Mouse (Mus musculus) intestine, postnatal 0 days (tissue): ENCODE results near the gene Fpgs. TPM values are rescaled to one million over a fixed set of nuclear protein-coding genes. Genes with fewer than 3 reads are reported as not detected.
A peak's percentile ranks its signal among the peaks of the same experiment; 100 is the strongest.

Experiments used
- ATAC-seq: fragments of 200-750 bp; cut with Nextera tagmentation; 2 replicates; pipeline ENCODE4 v1.8.0; 2017; ENCODE audit warnings: mild to moderate bottlenecking, moderate TSS enrichment, moderate library complexity
- H3K27ac ChIP-seq: fragments of 300-500 bp; sonication (generic); 2 replicates; pipeline ENCODE4 v1.5.1; 2014; ENCODE audit warnings: mild to moderate bottlenecking, low read depth, low read length, moderate library complexity
- H3K27me3 ChIP-seq: fragments of 300-500 bp; sonication (generic); replicated peaks from 2 replicates; pipeline ENCODE4 v1.6.1; 2014; ENCODE audit warnings: low read length, mixed read lengths; ENCODE audit not compliant: control insufficient read depth, insufficient read depth
- H3K36me3 ChIP-seq: fragments of 300-500 bp; sonication (generic); 2 replicates; pipeline ENCODE4 v1.6.1; 2014; ENCODE audit warnings: mild to moderate bottlenecking, moderate library complexity; ENCODE audit not compliant: control insufficient read depth, insufficient read depth
- H3K4me1 ChIP-seq: fragments of 300-500 bp; sonication (generic); replicated peaks from 2 replicates; pipeline ENCODE4 v1.6.1; 2014; ENCODE audit warnings: antibody characterized with exemption, low read length, mixed read lengths; ENCODE audit not compliant: control insufficient read depth, insufficient read depth
- H3K4me2 ChIP-seq: fragments of 300-500 bp; sonication (generic); replicated peaks from 2 replicates; pipeline ENCODE4 v1.6.1; 2014; ENCODE audit warnings: low read depth, mild to moderate bottlenecking, moderate library complexity
- H3K4me3 ChIP-seq: fragments of 300-500 bp; sonication (generic); 2 replicates; pipeline ENCODE4 v1.5.1; 2014; ENCODE audit warnings: low read depth, low read length
- H3K9ac ChIP-seq: fragments of 300-500 bp; sonication (generic); 2 replicates; pipeline ENCODE4 v1.6.1; 2014; ENCODE audit warnings: mild to moderate bottlenecking, low read depth, low read length
- H3K9me3 ChIP-seq: fragments of 300-500 bp; sonication (generic); 2 replicates; pipeline ENCODE4 v1.6.1; 2016; ENCODE audit warnings: mixed run types; ENCODE audit not compliant: control insufficient read depth
- CTCF ChIP-seq: sonication (generic); IDR thresholded peaks from 2 replicates; pipeline ENCODE4 v1.5.1; 2016; ENCODE audit warnings: low read depth, mild to moderate bottlenecking, control low read depth, antibody characterized with exemption, moderate library complexity
- WGBS: fragments of 180-500 bp; shearing (Covaris S2); extraction: QIAGEN DNeasy Blood & Tissue Kit; methylation state at CpG from one replicate; pipeline ENCODE4 v1.1.7; 2014; 5-methylcytosine and 5-hydroxymethylcytosine counted together
- polyA plus RNA-seq: library from polyadenylated mRNA; unstranded; fragments of >200 nt; fragmentation: Nextera tagmentation; extraction: Ambion mirVana; gene quantifications from 2 replicates; pipeline ENCODE4 v1.2.1, GENCODE M21; 2015

The Fpgs gene
- polyA plus RNA-seq, 1 experiment from 2014 or later: 12.4 TPM

DNA sequence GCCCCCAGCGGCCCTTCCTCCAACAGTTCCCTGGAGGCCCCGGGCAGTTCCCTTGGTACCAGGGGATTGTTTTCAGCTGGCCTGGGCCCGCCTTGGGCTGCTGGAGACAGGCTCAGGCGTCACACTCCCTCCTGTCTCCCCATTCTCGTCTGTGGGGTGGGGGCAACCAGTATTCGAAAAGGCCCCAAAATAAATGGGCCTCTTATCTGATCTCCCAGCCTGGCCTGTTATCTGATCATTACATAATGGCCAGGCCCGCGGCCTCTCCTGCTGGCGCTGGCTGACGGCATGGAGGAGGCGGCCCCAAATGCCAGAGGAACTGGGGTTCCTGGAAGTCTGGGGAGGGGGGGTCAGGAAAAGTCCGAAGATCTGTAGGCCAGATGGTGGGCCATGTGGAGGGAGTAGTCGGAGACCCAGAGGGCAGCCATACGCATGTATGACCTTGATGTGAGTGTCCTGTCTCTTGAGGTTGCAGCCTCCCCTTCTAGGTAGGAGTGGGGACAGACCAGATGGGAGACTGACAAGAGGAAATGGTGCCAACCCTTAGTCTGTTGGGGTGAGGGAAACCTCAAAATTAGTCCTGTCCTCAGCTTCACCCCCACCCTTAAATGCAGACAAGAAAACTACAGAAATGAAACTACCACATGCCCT lies 49.1 kb downstream of the Fpgs start:
- Histone ChIP-seq H3K27ac (no peak overlapping the region; the same call in 1 of the 2 replicates), H3K9me3 (no peaks in the 10 kb centered on the region), H3K27me3 (no peaks in the 10 kb centered on the region), H3K4me3 (no peak overlapping the region), H3K9ac (no peak overlapping the region), H3K36me3 (no peaks in the 10 kb centered on the region; the same call in 1 of the 2 replicates), H3K4me2 (no peak overlapping the region), H3K4me1 (no peaks in the 10 kb centered on the region)
- no peak for TF ChIP-seq CTCF
- WGBS: 70% methylated on average over 13 of the region's 14 CpGs
- ATAC-seq: no peak; the same call in 1 of the 2 replicates

- no peak for ATAC-seq
- H3K9me3 ChIP-seq: no peaks in the 10 kb centered on the region
- no peak overlapping the region for H3K4me3 ChIP-seq
- H3K36me3 ChIP-seq: no peaks in the 10 kb centered on the region; the same call in 1 of the 2 replicates
- H3K27ac ChIP-seq: no peak overlapping the region
- TF ChIP-seq CTCF: no peak
- 53% methylated on average over 7 of the region's 7 CpGs for WGBS
- H3K9ac ChIP-seq: no peak overlapping the region
- no peaks in the 10 kb centered on the region for H3K27me3 ChIP-seq
- H3K4me2 ChIP-seq: peak overlapping the region; percentile 13; the same call in 1 of the 2 replicates
- H3K4me1 ChIP-seq: no peaks in the 10 kb centered on the region
Observed at GRCm38 (mm10) chr2:32653764-32654163, 50.2 kb downstream of the Fpgs start.

- H3K4me1 ChIP-seq: no peaks in the 10 kb centered on the region
- peak overlapping the region; percentile 51 for H3K4me2 ChIP-seq
- WGBS: 77% methylated on average over 7 of the region's 7 CpGs
- ATAC-seq: no peak
- H3K27me3 ChIP-seq: no peaks in the 10 kb centered on the region
- no peak for TF ChIP-seq CTCF
- H3K9me3 ChIP-seq: no peaks in the 10 kb centered on the region
- peak overlapping the region; percentile 73; the same call in 1 of the 2 replicates for H3K27ac ChIP-seq
- H3K9ac ChIP-seq: no peak overlapping the region
- H3K36me3 ChIP-seq: no peaks in the 10 kb centered on the region
- H3K4me3 ChIP-seq: peak overlapping the region; percentile 40
Observed at GRCm38 (mm10) chr2:32647366-32647765, 56.6 kb downstream of the Fpgs start.

- H3K27ac ChIP-seq: peak within 1 kb of the TSS; percentile 73
- peak within 1 kb of the TSS; percentile 50 for H3K9ac ChIP-seq
- peak within 1 kb of the TSS; percentile 40 for H3K4me3 ChIP-seq
- H3K4me2 ChIP-seq: peak within 1 kb of the TSS; percentile 51
- H3K27me3 ChIP-seq: no peaks in the 10 kb centered on the region
- H3K36me3 ChIP-seq: no peaks in the 10 kb centered on the region
- TF ChIP-seq CTCF: no peak
- 53% methylated on average over 31 of the region's 31 CpGs for WGBS
- no peaks in the 10 kb centered on the region for H3K4me1 ChIP-seq
- 0 out of 2 replicates have a peak, but pooled peaks have one; percentile 7 for ATAC-seq
- no peaks in the 10 kb centered on the region for H3K9me3 ChIP-seq
Observed at GRCm38 (mm10) chr2:32646379-32647056, 57.4 kb downstream of the Fpgs start, which contains the start of gene Eng. Gene Eng (plus strand): TSS chr2:32646595.

DNA sequence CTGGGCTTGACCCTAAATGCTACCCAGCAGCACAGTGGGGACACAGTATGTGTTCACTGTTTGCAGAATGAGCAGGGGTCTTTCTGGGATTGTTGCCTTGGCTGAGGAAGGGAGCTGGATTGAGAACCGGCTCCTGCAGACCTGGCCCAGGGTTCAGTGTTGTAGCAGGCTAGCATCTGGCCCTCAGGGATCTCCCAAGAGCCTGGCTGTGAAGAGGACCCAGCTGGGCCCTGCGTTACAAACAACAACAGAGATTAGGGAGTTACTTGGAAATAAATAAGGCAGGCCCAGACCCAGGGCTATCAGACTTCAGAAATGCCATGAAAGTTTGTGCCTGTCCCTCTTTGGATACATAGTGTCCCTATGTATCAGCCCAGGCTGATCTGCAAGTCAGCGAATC lies 58.3 kb downstream of the Fpgs start:
- TF ChIP-seq CTCF: no peak
- Histone ChIP-seq H3K9ac (no peak overlapping the region), H3K4me1 (no peaks in the 10 kb centered on the region), H3K4me3 (no peak overlapping the region), H3K27me3 (no peaks in the 10 kb centered on the region), H3K27ac (no peak overlapping the region), H3K36me3 (no peaks in the 10 kb centered on the region), H3K4me2 (no peak overlapping the region), H3K9me3 (no peaks in the 10 kb centered on the region)
- ATAC-seq: no peak
- 77% methylated on average over 3 of the region's 3 CpGs for whole genome bisulfite sequencing

DNA sequence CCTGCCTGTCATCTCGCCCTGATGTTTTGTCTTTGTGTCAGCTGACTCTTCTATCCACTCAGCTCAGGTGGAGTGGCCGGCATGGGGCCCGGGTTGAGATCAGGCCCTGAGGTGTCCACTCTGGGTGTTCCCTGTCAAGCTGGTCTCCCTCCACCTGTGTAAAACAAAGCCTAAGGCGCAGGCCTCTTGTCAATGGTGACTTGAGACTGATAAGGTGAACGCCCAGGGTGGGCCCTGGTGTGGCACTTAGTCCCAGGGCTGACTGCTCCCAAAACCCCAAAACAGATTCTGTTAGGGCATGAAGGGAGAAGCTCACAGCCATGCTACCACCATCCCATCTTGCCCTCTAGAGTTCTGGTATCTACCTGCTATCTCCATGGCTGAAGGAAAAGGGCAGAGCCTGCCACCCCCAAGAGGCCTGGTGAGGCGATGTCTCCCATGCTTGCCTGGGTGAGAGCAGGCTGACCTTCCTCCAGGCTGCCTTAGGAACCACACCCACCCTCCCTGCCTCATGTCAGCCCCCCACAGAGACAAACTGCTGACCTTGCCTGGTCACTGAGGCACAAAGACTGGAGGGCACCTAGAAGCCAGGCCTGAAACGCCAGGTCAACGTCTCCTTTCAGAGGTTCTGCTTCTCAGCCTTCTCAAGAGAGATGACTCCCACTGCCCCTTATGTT lies 59.0 kb downstream of the Fpgs start:
- Histone ChIP-seq H3K4me2 (no peak overlapping the region), H3K27ac (no peak overlapping the region), H3K9ac (no peak overlapping the region), H3K4me1 (no peaks in the 10 kb centered on the region), H3K36me3 (no peaks in the 10 kb centered on the region), H3K4me3 (no peak overlapping the region), H3K9me3 (no peaks in the 10 kb centered on the region), H3K27me3 (no peaks in the 10 kb centered on the region)
- no peak for TF ChIP-seq CTCF
- ATAC-seq: no peak
- 69% methylated on average over 8 of the region's 8 CpGs for WGBS
